Mouse (Mus musculus) ES-Bruce4 (cell line): ENCODE data around the gene Tlr12.

Experiments used
- CTCF ChIP-seq: IDR thresholded peaks from one replicate; pipeline ENCODE4 v1.8.1; 2011; ENCODE audit warnings: low read depth, low read length
- EP300 ChIP-seq: IDR thresholded peaks from 2 replicates; pipeline ENCODE4 v1.6.1; 2011; ENCODE audit warnings: low read depth, low read length; ENCODE audit not compliant: insufficient read depth
- POLR2A ChIP-seq: IDR thresholded peaks from one replicate; pipeline ENCODE4 v1.8.1; 2011; ENCODE audit warnings: low read length; ENCODE audit not compliant: insufficient read depth

GRCm38 (mm10) chr4:128594062-128594461, 24.4 kb downstream of the Tlr12 start:
- TF ChIP-seq CTCF = no peak
- TF ChIP-seq EP300 = no peak
- no peak for TF ChIP-seq POLR2A
